Mouse (Mus musculus): Measurements from ENCODE around the gene 4930402H24Rik.

GRCm38 (mm10) chr2:130779935-130780334, 126.3 kb downstream of the 4930402H24Rik start:
- no peak for TF ChIP-seq CTCF (IDR thresholded peaks at IDR 0.05)
- no peak for TF ChIP-seq EP300 (IDR thresholded peaks at IDR 0.05)

Data from lung, postnatal 0 days (tissue).